Mouse (Mus musculus) thymus, adult 2 months (tissue): ENCODE data around the gene Prex1. TPM values are rescaled to one million over a fixed set of nuclear protein-coding genes. Genes with fewer than 3 reads are reported as not detected.

Experiments
- DNase-seq: peaks from one replicate; pipeline ENCODE4 v3.0.0; 2021
- H3K27ac ChIP-seq: fragments of 200-500 bp; 2 replicates; pipeline ENCODE4 v1.5.1; 2012; ENCODE audit warnings: low read length, control low read depth; ENCODE audit not compliant: control insufficient read depth, insufficient read depth
- H3K27me3 ChIP-seq: fragments of 200-500 bp; 2 replicates; pipeline ENCODE4 v1.6.1; 2012; ENCODE audit warnings: mild to moderate bottlenecking, low read length, moderate library complexity, mixed read lengths; ENCODE audit not compliant: control insufficient read depth, insufficient read depth
- H3K36me3 ChIP-seq: fragments of 200-500 bp; 2 replicates; pipeline ENCODE4 v1.6.1; 2012; ENCODE audit warnings: mild to moderate bottlenecking, low read length, moderate library complexity; ENCODE audit not compliant: control insufficient read depth, insufficient read depth
- H3K4me1 ChIP-seq: fragments of 200-500 bp; replicated peaks from 2 replicates; pipeline ENCODE4 v1.6.1; 2012; ENCODE audit warnings: low read length; ENCODE audit not compliant: control insufficient read depth, insufficient read depth
- H3K4me3 ChIP-seq: fragments of 200-500 bp; 2 replicates; pipeline ENCODE4 v1.5.1; 2012; ENCODE audit warnings: mild to moderate bottlenecking, low read length, control low read depth, moderate library complexity; ENCODE audit not compliant: control insufficient read depth, insufficient read depth
- CTCF ChIP-seq: fragments of 200-500 bp; IDR thresholded peaks from 2 replicates; pipeline ENCODE4 v1.5.1; 2012; ENCODE audit warnings: mild to moderate bottlenecking, control low read depth, low read length, moderate library complexity, borderline replicate concordance; ENCODE audit not compliant: control insufficient read depth, poor library complexity, insufficient read depth; ENCODE audit errors: extremely low read depth
- POLR2A ChIP-seq: fragments of 200-500 bp; IDR thresholded peaks from 2 replicates; pipeline ENCODE4 v1.6.1; 2012; ENCODE audit warnings: mild to moderate bottlenecking, low read length, control low read depth, moderate library complexity; ENCODE audit not compliant: control insufficient read depth, poor library complexity, insufficient read depth; ENCODE audit errors: extremely low read depth
- WGBS: fragments of 180-500 bp; shearing (Covaris S2); methylation state at CpG from one replicate; pipeline ENCODE4 v1.1.7; 2018; 5-methylcytosine and 5-hydroxymethylcytosine counted together
- polyA plus RNA-seq: library from polyadenylated mRNA; depleted of rRNA; stranded (reverse); fragments of >200 nt; gene quantifications from 2 replicates; pipeline ENCODE4 v1.2.3, GENCODE M21; 2012

The Prex1 gene
- polyA plus RNA-seq, 1 experiment, result 264 TPM

GRCm38 (mm10) chr2:166615338-166616075 is 98.1 kb downstream of the Prex1 start:
- peaks cover 39% of the 10 kb centered on the region for H3K4me1 ChIP-seq
- peaks cover 19% of the 10 kb centered on the region for H3K36me3 ChIP-seq
- TF ChIP-seq CTCF (no peak), POLR2A (no peak)
- 92% methylated on average over 2 of the region's 2 CpGs for WGBS
- no peak for DNase-seq
- H3K27ac ChIP-seq, result no peak overlapping the region
- no peak overlapping the region for H3K4me3 ChIP-seq
- H3K27me3 ChIP-seq, result no peaks in the 10 kb centered on the region

DNA sequence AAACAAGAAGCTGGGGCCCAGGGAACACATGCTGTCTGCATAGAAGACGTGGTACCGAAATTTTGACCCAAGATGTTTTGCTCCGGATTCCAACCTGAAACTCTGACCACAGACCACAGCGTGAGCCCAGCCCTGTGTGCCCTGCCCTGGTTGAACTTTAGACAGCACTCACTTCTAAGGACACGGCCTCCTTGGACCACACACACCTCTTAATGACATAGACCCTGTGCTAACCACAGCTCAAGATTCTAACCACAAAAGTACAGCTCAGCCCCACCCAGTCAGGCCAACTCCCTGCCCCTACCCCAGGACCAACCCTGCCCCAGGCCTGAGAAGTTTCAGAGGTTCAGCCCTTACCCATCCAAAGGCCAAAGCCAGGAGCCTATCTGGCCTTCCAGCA is 103.4 kb downstream of the Prex1 start:
- H3K27me3 ChIP-seq, result no peaks in the 10 kb centered on the region
- TF ChIP-seq CTCF, result no peak
- TF ChIP-seq POLR2A, result no peak

DNA sequence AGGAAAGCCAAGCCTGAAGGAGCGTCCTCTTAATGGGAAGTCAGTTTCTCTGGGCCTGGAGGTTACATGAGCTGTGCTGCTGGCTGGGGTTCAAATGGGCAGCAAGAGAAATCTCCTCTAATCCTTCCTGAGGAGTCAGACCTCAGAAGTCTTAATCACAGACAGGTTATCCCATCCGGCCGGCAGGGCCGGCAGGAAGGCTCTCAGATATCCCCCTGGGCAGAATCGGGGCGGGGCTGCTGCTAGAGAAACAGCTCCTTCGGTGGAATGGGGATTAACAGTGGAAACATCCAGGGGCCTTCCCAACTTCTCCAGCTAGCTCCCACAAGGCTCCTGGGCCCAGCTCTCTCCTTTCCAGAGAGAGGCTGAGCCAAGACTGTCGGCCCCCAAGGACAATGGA is 105.1 kb downstream of the Prex1 start:
- Histone ChIP-seq H3K36me3 (peaks cover 37% of the 10 kb centered on the region), H3K4me3 (no peak overlapping the region), H3K27me3 (no peaks in the 10 kb centered on the region), H3K4me1 (peaks cover 13% of the 10 kb centered on the region), H3K27ac (no peak overlapping the region)
- no peak for DNase-seq
- TF ChIP-seq CTCF (no peak), POLR2A (no peak)
- 92% methylated on average over 8 of the region's 8 CpGs for WGBS

More for the DNA sequence above, 103.4 kb downstream of the Prex1 start:
- H3K4me1 ChIP-seq, result peaks cover 13% of the 10 kb centered on the region
- 70% methylated on average over 5 of the region's 5 CpGs for WGBS
- peaks cover 37% of the 10 kb centered on the region for H3K36me3 ChIP-seq
- no peak overlapping the region for H3K4me3 ChIP-seq
- DNase-seq, result no peak
- H3K27ac ChIP-seq, result no peak overlapping the region

DNA sequence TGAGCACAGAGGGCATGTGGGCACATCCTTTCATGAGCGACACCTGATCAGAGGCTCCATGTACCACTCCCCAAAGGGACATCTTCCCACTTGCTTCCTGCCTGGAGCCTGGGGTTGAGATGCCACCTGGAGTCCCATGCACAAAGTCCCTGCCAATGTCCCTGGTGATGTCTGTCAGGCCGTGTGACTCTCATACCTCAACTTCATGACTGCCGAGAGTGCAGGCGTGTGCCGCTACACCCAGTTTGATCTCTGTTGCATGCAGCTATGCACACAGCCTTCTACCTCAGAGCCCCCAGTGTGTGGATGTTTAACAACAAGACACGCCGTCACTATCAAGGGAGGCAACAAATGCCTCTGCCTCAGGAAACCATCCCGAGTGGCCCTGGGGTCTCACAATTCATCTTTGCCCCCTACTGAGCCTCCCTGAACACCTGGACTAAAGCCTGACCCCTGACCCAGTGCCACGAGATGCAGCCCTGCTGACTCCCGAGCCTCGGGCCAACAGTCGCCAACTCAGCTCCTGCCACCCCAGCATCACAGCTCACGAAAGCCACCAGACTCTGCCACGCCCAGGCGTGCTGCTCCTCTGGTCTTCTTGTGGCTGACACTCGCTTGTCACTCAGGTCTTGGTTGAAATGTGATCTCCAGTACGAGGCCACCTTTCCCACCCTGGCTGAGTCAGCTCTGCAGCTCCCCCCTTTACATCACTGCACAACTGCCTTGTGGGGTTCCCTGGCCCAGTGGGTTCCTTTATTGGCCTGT is 107.0 kb downstream of the Prex1 start:
- no peak for TF ChIP-seq POLR2A
- H3K27ac ChIP-seq, result no peak overlapping the region
- peaks cover 44% of the 10 kb centered on the region for H3K36me3 ChIP-seq
- H3K27me3 ChIP-seq, result no peaks in the 10 kb centered on the region
- no peak for DNase-seq
- no peak overlapping the region for H3K4me3 ChIP-seq
- H3K4me1 ChIP-seq, result peaks cover 13% of the 10 kb centered on the region
- WGBS, result 87% methylated on average over 17 of the region's 17 CpGs

GRCm38 (mm10) chr2:166606053-166606452 is 107.6 kb downstream of the Prex1 start:
- H3K4me3 ChIP-seq, result no peak overlapping the region
- no peak for DNase-seq
- H3K27me3 ChIP-seq, result no peaks in the 10 kb centered on the region
- peaks cover 45% of the 10 kb centered on the region for H3K36me3 ChIP-seq
- H3K4me1 ChIP-seq, result peaks cover 13% of the 10 kb centered on the region
- TF ChIP-seq POLR2A, result no peak
- TF ChIP-seq CTCF, result no peak
- WGBS, result 88% methylated on average over 6 of the region's 6 CpGs
- H3K27ac ChIP-seq, result no peak overlapping the region

DNA sequence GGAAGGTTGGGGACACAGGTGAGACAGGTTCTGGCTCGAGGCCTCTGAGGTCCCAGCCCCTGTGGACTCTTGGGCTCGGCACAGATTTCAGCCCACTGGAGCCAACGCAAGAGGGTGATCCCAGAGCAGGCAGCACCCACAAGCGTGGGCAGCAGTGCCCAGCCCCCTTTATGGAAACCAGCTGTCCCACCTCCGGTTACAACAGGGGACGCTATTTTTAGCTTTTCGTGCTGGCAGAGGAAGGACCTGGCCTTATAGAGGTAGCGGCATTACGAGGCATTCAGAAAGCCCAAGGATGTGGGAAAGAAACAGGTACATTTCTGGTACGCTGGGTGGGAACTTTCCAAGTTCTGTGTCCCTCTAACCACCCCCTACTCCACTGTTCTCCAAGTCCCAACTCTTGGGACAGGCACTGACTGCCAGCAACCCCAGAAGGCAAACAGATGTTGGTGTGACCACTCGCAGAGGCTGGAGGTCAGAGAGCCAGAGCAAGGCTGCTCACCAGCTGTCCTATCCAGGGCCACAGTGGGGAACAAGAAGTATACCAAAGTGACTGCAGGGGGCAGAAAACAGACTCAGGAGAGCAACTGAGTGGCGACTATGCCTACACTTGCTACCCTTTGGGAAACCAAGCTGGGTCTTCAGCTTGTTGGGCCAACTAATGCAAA is 108.3 kb downstream of the Prex1 start:
- no peak for DNase-seq
- Histone ChIP-seq H3K27ac (no peak overlapping the region), H3K36me3 (peaks cover 42% of the 10 kb centered on the region), H3K27me3 (no peaks in the 10 kb centered on the region), H3K4me1 (peaks cover 13% of the 10 kb centered on the region), H3K4me3 (no peak overlapping the region)
- TF ChIP-seq CTCF (peak; percentile 51; the same call in 1 of the 2 replicates), POLR2A (no peak)
- 87% methylated on average over 12 of the region's 12 CpGs for WGBS
